Mouse (Mus musculus) spleen, adult 2 months (tissue): ENCODE measurements around the gene Rpl11.

ENCODE experiments used
- CTCF ChIP-seq: fragments of 200-500 bp; IDR thresholded peaks from 2 replicates; pipeline ENCODE4 v1.5.1; 2011; ENCODE audit warnings: mild to moderate bottlenecking, inconsistent platforms; ENCODE audit not compliant: insufficient read depth, insufficient read length, insufficient replicate concordance; ENCODE audit errors: extremely low read depth
- POLR2A ChIP-seq: fragments of 200-500 bp; IDR thresholded peaks from 2 replicates; pipeline ENCODE4 v1.6.1; 2011; ENCODE audit warnings: low read depth, low read length, inconsistent platforms

GRCm38 (mm10) chr4:136028132-136028564, 25.1 kb downstream of the Rpl11 start:
- TF ChIP-seq CTCF: no peak
- peak; percentile 11; the same call in 1 of the 2 replicates for TF ChIP-seq POLR2A
